Mouse (Mus musculus): ENCODE results near the gene 4930480E11Rik.

4930480E11Rik gene

DNA sequence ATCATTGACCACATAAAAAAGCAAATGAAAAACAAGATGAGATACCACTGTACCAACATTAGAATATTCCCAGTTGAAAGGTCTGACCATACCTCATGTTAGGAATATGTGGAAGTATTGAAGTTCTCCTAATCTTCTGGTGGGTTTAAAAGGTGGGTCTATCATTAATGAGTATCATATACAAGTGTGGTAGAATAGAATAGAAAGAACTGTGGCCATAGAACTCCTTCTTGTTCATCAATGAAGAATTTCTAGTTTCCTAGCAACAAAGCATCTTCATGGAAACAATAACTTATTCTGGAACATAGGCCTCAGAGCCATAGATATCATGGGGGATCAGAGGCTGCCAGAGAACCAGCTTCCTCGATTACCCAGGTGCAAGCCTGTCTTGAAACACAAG lies at the start of gene 4930480E11Rik:
TSS of gene 4930480E11Rik (plus strand) at position 301 of the 400 bp plus-strand sequence.
- in situ Hi-C loops (cut with MboI, MseI): no loop called here

DNA sequence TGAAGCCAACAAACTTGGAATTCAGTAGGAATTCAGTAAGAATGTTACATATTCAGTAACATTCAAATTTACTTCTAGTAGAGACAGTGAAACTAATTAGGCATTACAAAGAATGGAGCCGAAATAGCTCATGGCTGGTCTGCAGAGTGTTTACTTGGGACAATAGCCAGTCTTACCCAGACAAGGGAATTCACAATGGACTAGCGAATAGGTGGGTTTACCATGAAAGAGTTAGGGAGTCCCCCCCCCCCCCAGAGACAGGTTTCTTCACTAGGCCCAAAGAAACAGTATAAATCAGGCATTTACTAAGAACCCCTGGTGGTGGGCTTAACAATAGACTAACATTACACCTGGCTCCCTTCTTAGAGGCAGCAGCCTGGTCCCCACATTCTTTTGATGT lies 33.9 kb downstream of the 4930480E11Rik start:
- in situ Hi-C loops (cut with MboI, MseI): loop anchor here (10.0 kb wide), 1 partner anchor 1839 kb away; no protein-coding TSS in a partner anchor

Data from T-helper 2 cell (primary cell).